Mouse (Mus musculus): ENCODE measurements around the gene Ppp1cb. TPM values are rescaled to one million over a fixed set of nuclear protein-coding genes. Genes with fewer than 3 reads are reported as not detected.

Gene Ppp1cb
- polyA plus RNA-seq, 1 experiment from 2014 or later = 159 TPM

DNA sequence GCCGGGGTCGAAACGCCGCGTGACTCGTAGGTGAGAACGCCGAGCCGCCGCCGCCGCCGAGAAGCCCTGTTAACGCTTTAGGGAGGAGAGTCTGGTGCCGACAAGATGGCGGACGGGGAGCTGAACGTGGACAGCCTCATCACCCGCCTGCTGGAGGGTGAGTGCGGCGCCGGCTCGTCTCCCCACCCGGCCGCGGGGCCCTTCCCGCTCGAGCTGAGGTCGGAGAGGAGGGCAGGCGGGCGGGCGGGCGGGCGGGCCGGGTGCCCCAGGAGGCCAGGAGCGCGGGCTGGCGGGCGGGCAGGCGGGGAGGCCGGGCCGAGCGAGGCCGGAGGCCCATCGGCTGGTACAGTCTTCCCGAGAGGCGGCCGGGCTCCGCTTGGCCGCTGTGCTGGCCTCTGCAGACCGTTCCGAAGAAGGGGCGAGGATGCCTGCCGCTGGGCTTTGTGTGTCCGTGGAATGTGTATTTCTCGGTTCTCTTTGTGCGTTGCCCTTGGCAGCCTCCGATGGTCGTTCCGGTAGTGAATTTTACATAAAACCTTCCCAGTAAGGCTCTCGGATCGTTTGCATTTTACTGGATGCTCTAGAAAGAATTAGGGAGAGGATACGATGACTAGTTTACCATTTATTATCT lies 723 bp downstream of the Ppp1cb start:
- no peak for DNase-seq (ENCODE audit: low spot score)
- H3K36me3 ChIP-seq (ENCODE audit: insufficient read depth, low read length) = no peaks in the 10 kb centered on the region
- ATAC-seq = peak; percentile 72
- TF ChIP-seq EP300 (IDR thresholded peaks at IDR 0.05) (no peak), CTCF (IDR thresholded peaks at IDR 0.05) (no peak; the same call in 1 of the 2 replicates)
- H3K27me3 ChIP-seq (replicated peaks; ENCODE audit: insufficient read depth, low read length) = no peaks in the 10 kb centered on the region
- H3K9me3 ChIP-seq (ENCODE audit: low read length) = no peaks in the 10 kb centered on the region
- H3K4me2 ChIP-seq (replicated peaks; ENCODE audit: low read depth, low read length) = peak overlapping the region; percentile 60
- peak overlapping the region; percentile 99 for H3K27ac ChIP-seq (ENCODE audit: low read length)
- no peaks in the 10 kb centered on the region for H3K4me1 ChIP-seq (ENCODE audit: insufficient read depth, low read depth, low read length)
- peak overlapping the region; percentile 97 for H3K9ac ChIP-seq (replicated peaks; ENCODE audit: low read depth)
- under 1% methylated on average over 39 of the region's 63 CpGs for WGBS
- H3K4me3 ChIP-seq (ENCODE audit: low read depth, low read length) = peak overlapping the region; percentile 97

DNA sequence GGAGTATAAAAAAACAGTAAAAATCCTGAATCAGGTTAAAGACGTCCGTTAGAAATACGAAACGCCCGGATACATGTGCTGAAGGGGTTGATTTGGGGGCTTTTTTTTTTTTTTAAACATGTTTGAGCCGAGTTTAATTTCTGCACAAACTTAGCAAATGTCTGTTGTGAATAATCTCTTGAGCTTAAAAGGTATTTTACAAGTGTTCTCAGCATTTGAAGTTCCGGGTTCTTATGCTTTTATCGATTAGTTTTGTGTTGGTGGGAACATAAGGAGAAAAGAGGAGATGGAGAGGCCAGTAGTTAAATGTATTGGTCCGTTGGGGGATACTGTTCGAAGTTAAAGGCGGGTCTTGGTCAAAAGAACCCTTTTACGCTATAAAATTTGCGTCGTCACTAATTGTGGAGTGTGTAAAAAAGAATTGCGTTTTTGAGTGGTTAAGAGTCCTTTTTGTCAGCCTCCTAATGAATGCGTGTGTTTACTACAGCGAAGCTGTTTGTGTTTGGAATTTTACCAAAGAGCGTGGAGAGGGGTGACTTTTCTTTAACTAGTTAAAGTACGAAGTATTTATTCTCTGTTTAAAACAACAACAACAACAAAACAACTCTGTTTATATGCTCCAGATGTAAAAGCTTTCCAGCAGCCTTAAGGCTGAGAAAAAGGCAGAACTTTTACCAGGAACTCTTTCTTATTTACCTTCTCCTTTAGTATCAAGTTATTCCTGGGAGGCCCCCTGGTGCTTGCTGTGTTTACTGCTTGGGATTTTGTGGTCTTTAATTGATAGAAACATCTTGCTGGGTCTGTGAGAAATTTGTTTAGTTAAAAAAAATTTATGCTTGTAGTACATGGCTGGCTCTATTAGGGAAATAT lies 1.5 kb downstream of the Ppp1cb start:
- peak overlapping the region; percentile 97 for H3K9ac ChIP-seq (replicated peaks; ENCODE audit: low read depth)
- DNase-seq (ENCODE audit: low spot score) = peak; percentile 81
- peak overlapping the region; percentile 97 for H3K4me3 ChIP-seq (ENCODE audit: low read depth, low read length)
- peak overlapping the region; percentile 99 for H3K27ac ChIP-seq (ENCODE audit: low read length)
- no peak for TF ChIP-seq EP300 (IDR thresholded peaks at IDR 0.05)
- peak; percentile 64 for TF ChIP-seq CTCF (IDR thresholded peaks at IDR 0.05)
- WGBS = 1% methylated on average over 19 of the region's 19 CpGs
- ATAC-seq = no peak
- H3K4me2 ChIP-seq (replicated peaks; ENCODE audit: low read depth, low read length) = peak overlapping the region; percentile 60
- H3K36me3 ChIP-seq (ENCODE audit: insufficient read depth, low read length) = no peaks in the 10 kb centered on the region
- no peaks in the 10 kb centered on the region for H3K9me3 ChIP-seq (ENCODE audit: low read length)
- H3K27me3 ChIP-seq (replicated peaks; ENCODE audit: insufficient read depth, low read length) = no peaks in the 10 kb centered on the region
- H3K4me1 ChIP-seq (ENCODE audit: insufficient read depth, low read depth, low read length) = 0 out of 2 replicates have a peak, but pooled peaks cover 3% of the 10 kb centered on the region

DNA sequence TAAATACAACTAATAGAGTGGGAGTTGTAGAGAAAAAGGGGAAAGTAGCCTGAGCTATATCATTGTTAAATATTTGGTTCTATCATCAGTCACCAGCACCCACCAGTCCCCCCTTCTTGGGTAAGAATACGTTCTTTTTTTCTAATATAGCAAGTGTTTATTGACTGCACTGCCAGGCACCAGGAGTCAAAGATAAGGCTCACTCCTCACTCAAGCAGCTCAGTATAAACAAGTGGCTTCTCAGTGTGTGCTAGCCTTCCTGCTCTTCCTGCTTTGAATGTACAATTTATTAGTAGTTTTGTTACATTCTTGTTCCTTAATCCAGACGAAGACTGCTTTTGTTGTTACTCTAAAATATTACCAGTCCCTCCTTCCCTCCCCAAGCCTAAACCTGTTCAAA lies 2.3 kb downstream of the Ppp1cb start:
- peak; percentile 46 for DNase-seq (ENCODE audit: low spot score)
- Histone ChIP-seq H3K36me3 (ENCODE audit: insufficient read depth, low read length) (no peaks in the 10 kb centered on the region), H3K4me1 (ENCODE audit: insufficient read depth, low read depth, low read length) (0 out of 2 replicates have a peak, but pooled peaks cover 3% of the 10 kb centered on the region), H3K4me2 (replicated peaks; ENCODE audit: low read depth, low read length) (peak overlapping the region; percentile 52), H3K9ac (replicated peaks; ENCODE audit: low read depth) (no peak overlapping the region), H3K27me3 (replicated peaks; ENCODE audit: insufficient read depth, low read length) (no peaks in the 10 kb centered on the region), H3K9me3 (ENCODE audit: low read length) (no peaks in the 10 kb centered on the region), H3K4me3 (ENCODE audit: low read depth, low read length) (peak overlapping the region; percentile 27; the same call in 1 of the 2 replicates), H3K27ac (ENCODE audit: low read length) (0 out of 2 replicates have a peak overlapping the region, but pooled peaks have one; percentile 20)
- WGBS = 3% methylated on average over 2 of the region's 2 CpGs
- ATAC-seq = no peak
- no peak for TF ChIP-seq EP300 (IDR thresholded peaks at IDR 0.05)
- TF ChIP-seq CTCF (IDR thresholded peaks at IDR 0.05) = no peak

DNA sequence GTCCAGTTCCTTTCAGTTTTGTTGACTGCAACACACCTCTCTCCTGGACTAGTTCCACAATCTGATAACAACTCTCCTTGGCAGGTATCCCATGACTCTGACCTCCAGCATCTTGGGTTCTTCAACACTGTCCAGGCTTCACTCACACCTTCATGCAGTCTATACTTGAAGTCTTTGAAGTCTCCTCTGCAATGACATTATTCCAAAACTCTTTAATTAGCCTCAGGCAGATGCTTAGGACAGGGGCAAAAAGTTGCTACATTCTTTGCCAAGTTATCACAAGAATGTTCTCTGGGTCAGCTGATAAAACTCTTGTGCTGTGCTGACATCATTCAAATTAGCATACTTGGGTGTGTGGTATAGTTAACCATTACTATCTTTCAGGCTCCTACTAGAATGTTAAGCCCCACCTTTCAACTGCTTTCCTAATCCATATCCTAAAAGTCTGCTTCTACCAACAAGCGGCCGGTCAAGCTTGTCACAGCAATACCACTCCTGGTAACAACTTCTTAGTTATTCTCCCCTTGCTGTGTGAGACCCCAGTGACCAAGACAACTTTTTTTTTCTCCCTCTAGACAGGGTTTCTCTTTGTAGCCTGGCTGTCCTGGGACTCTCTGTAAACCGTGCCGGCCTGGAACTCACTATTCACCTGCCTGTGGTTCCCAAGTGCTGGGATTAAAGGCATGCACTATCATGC lies 13.8 kb downstream of the Ppp1cb start:
- H3K27ac ChIP-seq (ENCODE audit: low read length) = peak overlapping the region; percentile 8; the same call in 1 of the 2 replicates
- H3K9me3 ChIP-seq (ENCODE audit: low read length) = no peaks in the 10 kb centered on the region
- WGBS = 81% methylated on average over 4 of the region's 4 CpGs
- TF ChIP-seq CTCF (IDR thresholded peaks at IDR 0.05) (no peak), EP300 (IDR thresholded peaks at IDR 0.05) (0 out of 2 replicates have a peak, but pooled peaks have one; percentile 24)
- peak; percentile 73 for ATAC-seq
- peaks cover 3% of the 10 kb centered on the region; the same call in 1 of the 2 replicates for H3K4me1 ChIP-seq (ENCODE audit: insufficient read depth, low read depth, low read length)
- H3K27me3 ChIP-seq (replicated peaks; ENCODE audit: insufficient read depth, low read length) = no peaks in the 10 kb centered on the region
- H3K36me3 ChIP-seq (ENCODE audit: insufficient read depth, low read length) = no peaks in the 10 kb centered on the region
- DNase-seq (ENCODE audit: low spot score) = peak; percentile 60
- H3K4me2 ChIP-seq (replicated peaks; ENCODE audit: low read depth, low read length) = no peak overlapping the region
- H3K4me3 ChIP-seq (ENCODE audit: low read depth, low read length) = no peak overlapping the region
- no peak overlapping the region for H3K9ac ChIP-seq (replicated peaks; ENCODE audit: low read depth)

DNA sequence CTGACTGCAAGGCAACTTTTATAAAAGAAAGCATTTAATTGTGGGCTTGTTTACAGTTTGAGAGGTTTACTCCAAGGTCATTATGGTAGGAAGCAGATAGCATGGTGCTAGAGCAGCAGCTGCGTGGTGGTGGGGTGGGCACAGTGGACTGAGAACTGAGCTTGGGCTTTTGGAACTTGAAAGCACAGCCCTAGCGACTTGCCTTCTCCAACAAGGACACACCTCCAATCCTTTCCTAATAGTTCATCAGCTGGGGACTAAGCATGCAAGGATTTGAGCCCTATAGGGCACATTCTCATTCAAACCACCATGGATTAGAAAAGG lies 14.3 kb downstream of the Ppp1cb start:
- Histone ChIP-seq H3K36me3 (ENCODE audit: insufficient read depth, low read length) (no peaks in the 10 kb centered on the region), H3K4me3 (ENCODE audit: low read depth, low read length) (no peak overlapping the region), H3K27me3 (replicated peaks; ENCODE audit: insufficient read depth, low read length) (no peaks in the 10 kb centered on the region), H3K4me2 (replicated peaks; ENCODE audit: low read depth, low read length) (no peak overlapping the region), H3K4me1 (ENCODE audit: insufficient read depth, low read depth, low read length) (peaks cover 3% of the 10 kb centered on the region; the same call in 1 of the 2 replicates), H3K27ac (ENCODE audit: low read length) (0 out of 2 replicates have a peak overlapping the region, but pooled peaks have one; percentile 8), H3K9me3 (ENCODE audit: low read length) (no peaks in the 10 kb centered on the region), H3K9ac (replicated peaks; ENCODE audit: low read depth) (no peak overlapping the region)
- 67% methylated on average over 2 of the region's 2 CpGs for WGBS
- ATAC-seq (no peak), DNase-seq (ENCODE audit: low spot score) (no peak)
- TF ChIP-seq EP300 (IDR thresholded peaks at IDR 0.05) (no peak), CTCF (IDR thresholded peaks at IDR 0.05) (no peak)

DNA sequence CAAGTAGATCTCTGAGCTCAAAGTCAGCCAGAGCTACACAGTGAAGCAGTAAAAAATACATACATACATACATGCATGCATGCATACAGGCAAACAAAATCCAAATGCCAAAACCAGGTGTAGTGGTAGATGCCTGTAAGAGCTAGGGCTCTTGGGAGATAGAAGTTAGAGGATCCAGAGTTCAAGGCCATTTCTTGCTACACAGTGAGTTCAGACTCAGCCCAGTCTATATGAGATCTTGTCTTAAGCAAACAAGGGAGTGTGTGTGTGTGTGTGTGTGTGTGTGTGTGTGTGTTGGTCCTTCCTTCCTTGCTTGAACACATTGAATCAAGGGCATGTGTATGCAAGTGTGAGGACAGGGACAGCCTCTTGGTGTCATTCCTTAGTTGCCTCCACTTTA lies 17.9 kb downstream of the Ppp1cb start:
- H3K9ac ChIP-seq (replicated peaks; ENCODE audit: low read depth) = no peak overlapping the region
- peaks cover 3% of the 10 kb centered on the region; the same call in 1 of the 2 replicates for H3K4me1 ChIP-seq (ENCODE audit: insufficient read depth, low read depth, low read length)
- no peak for DNase-seq (ENCODE audit: low spot score)
- H3K9me3 ChIP-seq (ENCODE audit: low read length) = no peaks in the 10 kb centered on the region
- H3K4me3 ChIP-seq (ENCODE audit: low read depth, low read length) = no peak overlapping the region
- no peak for ATAC-seq
- H3K4me2 ChIP-seq (replicated peaks; ENCODE audit: low read depth, low read length) = no peak overlapping the region
- H3K27me3 ChIP-seq (replicated peaks; ENCODE audit: insufficient read depth, low read length) = no peaks in the 10 kb centered on the region
- H3K27ac ChIP-seq (ENCODE audit: low read length) = no peak overlapping the region
- TF ChIP-seq CTCF (IDR thresholded peaks at IDR 0.05) (no peak), EP300 (IDR thresholded peaks at IDR 0.05) (no peak)
- H3K36me3 ChIP-seq (ENCODE audit: insufficient read depth, low read length) = peaks cover 21% of the 10 kb centered on the region
